Mouse (Mus musculus): ENCODE data around the gene Gch1.

The Gch1 gene

DNA sequence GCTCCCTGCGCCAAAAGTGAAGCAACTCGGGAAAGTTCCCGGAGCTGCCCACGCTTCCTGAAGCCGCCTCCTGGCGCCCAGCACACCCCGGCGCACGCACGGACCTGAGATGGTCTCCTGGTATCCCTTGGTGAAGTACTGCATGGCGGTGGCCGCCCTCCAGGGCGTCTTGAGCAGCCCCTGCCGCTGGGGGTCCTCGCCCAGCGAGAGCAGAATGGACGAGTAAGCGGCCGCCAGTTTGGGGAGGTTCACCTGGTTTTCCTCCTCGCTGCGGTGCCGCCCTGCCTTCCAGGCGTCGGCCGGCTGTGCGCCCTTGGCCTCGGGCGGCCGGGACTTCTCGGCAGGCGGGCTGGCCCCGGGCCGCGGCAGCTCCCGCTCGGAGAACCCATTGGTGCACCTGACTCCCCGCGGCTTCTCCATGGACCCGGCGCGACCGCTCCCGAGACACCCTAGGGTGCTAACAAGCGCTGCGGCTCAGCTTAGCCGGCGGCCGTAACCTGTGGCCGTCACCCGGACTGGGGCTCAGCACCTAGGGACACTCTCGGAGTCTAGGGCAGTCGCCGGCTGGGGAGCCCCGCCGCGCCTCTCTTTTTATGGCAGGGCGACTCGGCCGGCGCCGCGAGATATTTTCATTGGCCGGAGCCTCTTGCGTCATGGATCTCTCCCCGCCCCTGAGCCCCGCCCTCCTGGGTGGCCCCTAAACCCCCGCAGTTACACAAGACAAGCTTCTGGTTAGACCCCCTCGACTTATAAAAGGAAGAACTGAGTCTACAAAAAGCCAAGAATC, at the start of gene Gch1:
Gene Gch1, minus strand, starts transcription at position 566 of the 787 bp plus-strand sequence.
- DNase-seq (ENCODE audit: low read depth, low spot score), result no peak

- no peak for DNase-seq (ENCODE audit: low read depth, low spot score)
Observed at GRCm38 (mm10) chr14:47237286-47237685, 48.1 kb upstream of the Gch1 start.

- DNase-seq (ENCODE audit: low read depth, low spot score), result no peak
Observed at GRCm38 (mm10) chr14:47236491-47236890, 47.3 kb upstream of the Gch1 start.

GRCm38 (mm10) chr14:47234526-47235250, 45.5 kb upstream of the Gch1 start:
- DNase-seq (ENCODE audit: low read depth, low spot score), result no peak

GRCm38 (mm10) chr14:47234032-47234431, 44.8 kb upstream of the Gch1 start:
- no peak for DNase-seq (ENCODE audit: low read depth, low spot score)

- DNase-seq (ENCODE audit: low read depth, low spot score), result no peak
Observed at GRCm38 (mm10) chr14:47233602-47234001, 44.4 kb upstream of the Gch1 start.

DNA sequence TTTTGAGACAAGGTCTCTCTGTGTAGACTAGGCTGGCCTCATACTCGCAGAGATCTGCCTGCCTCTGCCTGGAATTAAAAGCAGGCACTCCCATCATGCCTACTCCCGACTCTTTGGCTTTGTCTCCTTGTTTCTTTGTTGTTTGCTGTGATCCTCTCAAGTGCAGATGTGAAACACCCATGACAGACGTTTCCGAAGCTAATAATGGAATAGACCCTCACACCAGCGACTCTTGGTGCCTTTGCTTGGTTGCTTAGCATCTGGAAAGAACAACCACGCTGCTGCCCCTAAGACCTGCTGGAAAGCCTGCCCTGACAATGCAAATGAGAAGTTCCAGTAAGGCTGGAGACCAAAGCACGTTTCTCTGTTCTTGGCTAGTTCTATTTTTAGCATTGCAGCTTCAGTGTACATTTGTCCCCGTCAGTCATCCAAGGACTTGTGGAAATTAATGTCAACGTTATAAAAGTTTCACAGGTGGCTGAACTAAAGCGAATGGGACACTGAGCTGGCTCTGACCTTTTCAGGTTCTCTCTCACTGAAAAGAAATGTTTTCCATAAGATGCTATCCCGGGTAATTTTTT, 40.7 kb upstream of the Gch1 start:
- no peak for DNase-seq (ENCODE audit: low read depth, low spot score)

DNA sequence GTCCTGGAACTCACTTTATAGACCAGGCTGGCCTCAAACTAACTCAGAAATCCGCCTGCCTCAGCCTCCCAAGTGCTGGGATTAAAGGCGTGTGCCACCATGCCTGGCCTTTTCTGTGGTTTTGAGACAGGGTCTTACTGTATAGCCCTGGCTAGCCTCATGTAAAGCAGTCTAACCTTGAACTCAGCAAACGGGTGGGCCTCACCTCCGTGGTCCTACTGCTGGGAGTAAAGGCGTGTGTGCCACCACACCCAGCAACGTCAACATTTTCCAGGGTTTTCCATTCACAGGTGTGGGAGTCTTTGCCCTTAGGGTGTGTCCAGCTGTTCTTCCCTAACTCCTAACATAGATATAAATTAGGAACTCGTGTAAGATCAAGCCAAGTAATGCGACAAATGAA, 36.7 kb upstream of the Gch1 start:
- DNase-seq (ENCODE audit: low read depth, low spot score), result no peak

DNA sequence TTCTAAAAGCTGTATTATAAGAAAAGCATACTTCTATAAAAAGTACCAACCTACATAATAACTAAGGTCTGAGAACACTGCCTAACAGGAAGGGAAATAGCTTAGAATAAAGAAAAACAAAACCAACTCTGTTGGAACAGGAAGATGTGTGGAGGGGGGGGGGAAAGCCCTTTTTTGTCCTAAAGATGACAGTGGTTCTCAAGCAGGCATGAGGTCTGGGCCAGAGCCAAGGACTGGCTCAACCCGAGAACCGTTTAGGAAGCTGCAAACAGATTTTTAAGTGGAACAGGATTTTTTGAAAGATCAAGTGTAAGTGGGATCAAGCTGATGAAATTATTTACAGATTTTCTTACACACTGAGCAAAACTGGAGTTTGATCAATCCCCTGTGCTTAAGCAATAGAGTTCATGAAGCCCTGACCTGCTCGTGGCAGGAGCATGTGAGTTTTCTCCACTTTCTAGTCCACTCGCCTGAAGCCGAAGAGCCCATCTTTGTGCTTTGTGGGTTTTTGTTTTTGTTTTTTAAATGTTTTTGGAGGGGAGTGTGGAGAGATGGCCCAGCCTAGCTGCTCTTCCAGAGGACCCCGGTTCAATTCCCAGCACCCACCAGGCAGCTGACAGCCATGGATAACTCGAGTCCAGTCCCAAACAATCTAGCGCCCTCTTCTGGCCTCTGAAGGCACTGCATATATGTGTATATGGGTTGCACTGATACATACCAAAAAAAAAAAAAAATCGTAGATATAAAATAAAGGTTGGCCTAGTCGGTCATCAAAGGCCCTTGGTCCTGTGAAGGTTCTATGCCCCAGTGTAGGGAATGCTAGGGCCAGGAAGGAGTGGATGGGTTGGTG, 35.5 kb upstream of the Gch1 start:
- DNase-seq (ENCODE audit: low read depth, low spot score), result no peak

- no peak for DNase-seq (ENCODE audit: low read depth, low spot score)
Observed at GRCm38 (mm10) chr14:47222631-47223450, 33.6 kb upstream of the Gch1 start.

GRCm38 (mm10) chr14:47221567-47221966, 32.4 kb upstream of the Gch1 start:
- no peak for DNase-seq (ENCODE audit: low read depth, low spot score)

DNA sequence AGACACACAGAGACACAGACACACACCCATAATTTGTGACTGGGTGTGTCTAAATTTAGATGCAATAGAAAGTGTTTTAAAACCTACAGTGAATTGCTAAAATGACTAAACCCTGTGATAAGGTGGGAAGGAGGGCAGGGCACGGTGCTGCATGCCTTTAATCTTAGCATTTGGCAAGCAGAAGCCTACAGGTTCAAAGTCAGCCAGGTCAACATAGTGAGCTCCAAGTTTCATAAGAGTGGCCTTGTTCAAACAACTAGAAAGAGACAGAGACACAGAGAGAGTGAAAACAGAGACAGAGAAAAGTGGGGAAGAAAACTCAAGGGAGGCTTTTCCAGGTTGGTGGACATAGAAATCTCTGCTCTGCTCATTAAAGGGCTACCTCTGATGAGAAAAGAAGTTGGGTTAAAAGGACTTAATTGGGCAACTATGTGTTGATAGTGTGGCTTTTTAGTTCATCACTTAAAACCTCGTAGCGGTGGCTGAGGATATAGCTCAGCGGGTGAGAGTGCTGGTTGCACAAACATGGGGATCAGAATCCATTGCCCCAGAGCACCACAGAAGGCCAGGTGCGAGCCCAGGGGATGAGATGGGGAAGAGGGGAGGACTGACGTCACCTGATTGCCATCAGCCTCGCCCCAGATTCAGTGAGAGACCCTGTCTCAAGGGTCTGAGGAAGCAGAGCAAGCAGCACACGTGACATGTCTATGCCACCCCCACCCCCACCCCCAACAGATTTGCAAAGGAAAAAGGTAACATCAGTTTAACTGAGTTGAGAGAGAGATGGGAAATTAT, 31.2 kb upstream of the Gch1 start:
- DNase-seq (ENCODE audit: low read depth, low spot score), result no peak

DNA sequence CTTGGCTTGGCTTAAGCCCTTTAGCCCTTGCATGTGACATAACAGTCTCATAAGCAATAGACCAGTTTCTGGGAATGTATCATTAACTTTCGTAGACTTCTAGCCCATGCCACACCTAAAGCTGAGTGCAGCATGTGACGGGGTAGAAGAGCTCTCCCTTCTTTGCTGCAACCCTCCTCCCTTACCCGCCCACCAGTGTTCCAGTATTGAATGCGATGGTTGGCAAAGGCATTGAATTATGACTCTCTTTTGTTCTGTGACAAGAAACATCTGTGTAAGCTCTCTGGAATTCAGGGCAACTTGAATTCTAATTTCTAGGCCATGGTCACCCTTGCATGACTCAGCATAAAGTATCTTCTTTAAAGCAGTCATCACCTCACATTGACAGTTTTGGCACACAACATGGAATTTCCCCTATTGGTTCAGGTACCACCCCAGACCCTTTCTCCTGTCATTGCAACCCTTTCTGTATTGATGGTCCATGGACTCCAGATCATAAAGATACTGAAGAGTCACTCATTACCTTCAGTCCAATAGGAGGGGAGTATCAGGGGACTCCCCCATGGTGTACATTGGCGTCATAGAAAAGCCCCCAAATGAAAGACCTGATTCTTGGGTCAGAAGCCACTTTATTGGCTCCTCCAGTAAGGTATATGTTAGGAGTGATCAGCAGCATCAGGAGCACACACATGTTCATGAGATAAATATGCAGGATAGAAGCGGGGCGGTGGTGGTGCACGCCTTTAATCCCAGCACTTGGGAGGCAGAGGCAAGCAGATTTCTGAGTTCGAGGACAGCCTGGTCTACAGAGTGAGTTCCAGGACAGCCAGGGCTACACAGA, 29.8 kb upstream of the Gch1 start:
- no peak for DNase-seq (ENCODE audit: low read depth, low spot score)

GRCm38 (mm10) chr14:47216541-47216940, 27.3 kb upstream of the Gch1 start:
- no peak for DNase-seq (ENCODE audit: low read depth, low spot score)

DNA sequence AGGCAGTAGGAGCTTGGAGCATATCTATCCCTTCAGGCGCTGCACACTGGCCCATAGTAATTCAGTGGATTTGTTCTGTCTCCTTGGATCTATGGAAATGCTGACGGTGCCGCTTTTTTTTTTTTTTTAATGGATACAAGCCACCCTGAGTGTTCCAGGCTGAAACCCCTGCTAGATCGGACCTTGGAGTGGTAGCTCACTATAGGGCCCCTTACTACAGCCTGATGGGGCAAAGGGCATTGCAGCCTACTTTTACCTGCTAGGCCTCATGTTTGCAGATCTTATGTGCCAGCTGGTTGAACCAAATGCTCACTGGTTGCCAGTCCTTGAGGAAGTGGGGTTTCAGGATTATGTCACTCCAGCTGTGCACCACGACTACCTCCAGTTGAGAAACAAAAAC, 25.2 kb upstream of the Gch1 start:
- DNase-seq (ENCODE audit: low read depth, low spot score), result no peak

DNA sequence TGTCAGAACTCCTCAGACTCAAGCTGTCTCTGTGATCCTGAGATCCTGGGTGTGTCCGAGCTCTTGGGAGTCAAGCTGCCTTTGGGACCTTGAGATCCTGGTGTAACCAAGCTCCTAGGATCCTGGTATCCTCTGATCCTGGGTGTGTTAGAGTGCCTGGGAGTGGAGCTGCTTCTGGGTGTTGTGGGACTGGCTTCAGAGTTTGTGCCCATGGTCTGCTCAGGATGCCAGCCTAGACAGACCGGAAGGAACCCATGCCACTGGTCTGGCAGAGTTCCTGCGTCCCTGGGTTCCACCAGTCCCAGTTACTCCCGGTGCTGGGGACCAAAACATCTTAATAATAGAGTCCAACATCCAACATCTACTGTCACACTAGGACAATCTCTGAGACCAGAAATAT, 24.1 kb upstream of the Gch1 start:
- DNase-seq (ENCODE audit: low read depth, low spot score), result no peak

DNA sequence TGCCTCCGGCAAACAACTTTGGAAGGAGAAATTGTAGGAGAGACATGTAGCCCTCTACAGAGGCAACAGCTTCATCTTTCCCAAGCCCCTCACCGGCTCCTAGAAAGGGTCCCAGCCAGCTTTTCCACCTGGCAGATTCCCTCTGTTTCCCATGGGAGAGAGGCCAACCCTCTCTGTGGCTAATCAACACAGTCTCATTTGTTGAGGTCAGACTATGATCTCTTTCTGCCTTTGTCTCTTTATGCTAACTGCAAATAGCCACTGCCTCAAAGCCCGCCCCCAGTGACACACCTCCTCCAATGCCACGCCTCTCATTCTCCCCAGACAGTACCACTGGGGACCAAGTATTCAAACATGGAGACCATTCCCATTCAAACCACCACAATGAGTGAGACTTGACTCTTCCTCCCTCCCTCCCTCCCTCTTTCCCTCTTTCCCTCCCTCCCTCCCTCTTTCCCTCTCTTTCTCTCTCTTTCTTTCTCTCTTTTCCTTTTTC, 20.5 kb upstream of the Gch1 start:
- no peak for DNase-seq (ENCODE audit: low read depth, low spot score)

DNA sequence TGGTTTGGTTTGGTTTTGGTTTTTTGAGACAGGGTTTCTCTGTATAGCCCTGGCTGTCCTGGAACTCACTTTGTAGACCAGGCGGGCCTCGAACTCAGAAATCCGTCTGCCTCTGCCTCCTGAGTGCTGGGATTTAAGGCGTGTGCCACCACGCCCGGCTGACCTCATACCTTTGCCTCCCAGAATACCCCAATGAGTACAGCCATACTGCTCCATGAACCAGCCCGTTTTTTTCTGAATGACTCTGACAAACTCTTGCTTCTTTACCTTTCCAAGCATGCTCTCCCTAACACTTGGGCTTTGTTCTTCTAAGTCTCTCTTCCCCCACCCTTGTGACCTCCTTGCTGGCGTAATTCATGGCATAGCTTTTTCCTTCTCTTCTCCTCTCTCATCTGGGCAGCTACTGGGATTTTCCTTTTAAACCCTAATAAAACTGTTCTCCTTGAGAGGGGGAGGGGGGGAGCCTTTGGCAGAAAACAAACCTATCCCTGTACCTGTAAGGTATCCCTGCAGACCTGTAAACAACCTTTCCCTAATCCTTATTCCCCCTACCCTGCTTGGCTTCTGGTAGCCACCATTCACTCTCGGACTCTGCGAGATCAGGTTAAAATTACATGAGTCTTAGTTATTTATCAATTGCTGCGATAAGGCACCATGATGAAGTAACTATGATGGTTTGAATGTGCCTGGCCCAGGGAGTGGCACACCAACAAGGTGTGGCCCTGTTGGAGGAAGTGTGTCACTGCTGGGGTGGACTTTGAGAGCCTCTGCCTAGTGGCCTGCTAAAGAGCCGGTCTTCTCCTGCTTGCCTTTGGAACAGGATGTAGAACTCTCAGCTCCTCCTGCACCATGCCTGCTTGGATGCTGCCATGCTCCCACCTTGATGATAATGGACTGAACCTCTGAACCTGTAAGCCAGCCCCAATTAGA, 19.6 kb upstream of the Gch1 start:
- DNase-seq (ENCODE audit: low read depth, low spot score), result no peak
